Mouse (Mus musculus) heart, embryonic 14.5 days (tissue): Measurements from ENCODE around the gene Gm9887. TPM values are rescaled to one million over a fixed set of nuclear protein-coding genes. Genes with fewer than 3 reads are reported as not detected.

Experiments used
- ATAC-seq: fragments of 200-750 bp; cut with Nextera tagmentation; 2 replicates; pipeline ENCODE4 v1.8.0; 2017; ENCODE audit warnings: low read depth, moderate TSS enrichment; ENCODE audit not compliant: insufficient number of reproducible peaks, insufficient read depth, low FRiP score
- H3K27ac ChIP-seq, 2 experiments: fragments of 200-500 bp in 1 of 2; fragments of 300-500 bp in 1 of 2; sonication (generic) in 1 of 2; replicated peaks in 1 of 2; 2 replicates each; pipeline ENCODE4 v1.5.1; 2012 to 2014; ENCODE audit warnings: low read depth in 2 of 2, low read length in 2 of 2, control low read depth in 1 of 2, mild to moderate bottlenecking in 1 of 2, mixed read lengths in 1 of 2; ENCODE audit not compliant: control insufficient read depth in 1 of 2, insufficient read depth in 1 of 2
- H3K27me3 ChIP-seq: fragments of 300-500 bp; sonication (generic); 2 replicates; pipeline ENCODE4 v1.6.1; 2014; ENCODE audit warnings: mild to moderate bottlenecking, low read length, control low read depth; ENCODE audit not compliant: control insufficient read depth, insufficient read depth
- H3K36me3 ChIP-seq: fragments of 300-500 bp; sonication (generic); 2 replicates; pipeline ENCODE4 v1.6.1; 2014; ENCODE audit warnings: mild to moderate bottlenecking, control low read depth, low read length, mixed read lengths; ENCODE audit not compliant: control insufficient read depth, insufficient read depth
- H3K4me1 ChIP-seq, 2 experiments: fragments of 200-500 bp in 1 of 2; fragments of 300-500 bp in 1 of 2; sonication (generic) in 1 of 2; 2 replicates each; pipeline ENCODE4 v1.6.1; 2012 to 2014; ENCODE audit warnings: low read length in 2 of 2, control low read depth in 1 of 2, mixed read lengths in 1 of 2; ENCODE audit not compliant: control insufficient read depth in 2 of 2, insufficient read depth in 2 of 2
- H3K4me2 ChIP-seq: fragments of 300-500 bp; sonication (generic); 2 replicates; pipeline ENCODE4 v1.6.1; 2014; ENCODE audit warnings: mild to moderate bottlenecking, low read length
- H3K4me3 ChIP-seq, 2 experiments: fragments of 200-500 bp in 1 of 2; fragments of 300-500 bp in 1 of 2; sonication (generic) in 1 of 2; 2 replicates each; pipeline ENCODE4 v1.5.1; 2012 to 2014; ENCODE audit warnings: low read length in 2 of 2, mild to moderate bottlenecking in 2 of 2, control low read depth in 1 of 2, low read depth in 1 of 2, moderate library complexity in 1 of 2; ENCODE audit not compliant: control insufficient read depth in 1 of 2, insufficient read depth in 1 of 2
- H3K9ac ChIP-seq: fragments of 300-500 bp; sonication (generic); 2 replicates; pipeline ENCODE4 v1.6.1; 2014; ENCODE audit warnings: mild to moderate bottlenecking, low read length
- H3K9me3 ChIP-seq: fragments of 300-500 bp; sonication (generic); 2 replicates; pipeline ENCODE4 v1.6.1; 2016; ENCODE audit warnings: low read length, control low read depth; ENCODE audit not compliant: control insufficient read depth
- WGBS: fragments of 180-500 bp; shearing (Covaris S2); extraction: QIAGEN DNeasy Blood & Tissue Kit; methylation state at CpG from one replicate; pipeline ENCODE4 v1.1.7; 2014; 5-methylcytosine and 5-hydroxymethylcytosine counted together
- polyA plus RNA-seq: library from polyadenylated mRNA; unstranded; fragments of >200 nt; fragmentation: Nextera tagmentation; extraction: Ambion mirVana; gene quantifications from 2 replicates; pipeline ENCODE4 v1.2.1, GENCODE M21; 2014

Gene Gm9887
- polyA plus RNA-seq, 1 experiment from 2014 or later, result 1.7 TPM

DNA sequence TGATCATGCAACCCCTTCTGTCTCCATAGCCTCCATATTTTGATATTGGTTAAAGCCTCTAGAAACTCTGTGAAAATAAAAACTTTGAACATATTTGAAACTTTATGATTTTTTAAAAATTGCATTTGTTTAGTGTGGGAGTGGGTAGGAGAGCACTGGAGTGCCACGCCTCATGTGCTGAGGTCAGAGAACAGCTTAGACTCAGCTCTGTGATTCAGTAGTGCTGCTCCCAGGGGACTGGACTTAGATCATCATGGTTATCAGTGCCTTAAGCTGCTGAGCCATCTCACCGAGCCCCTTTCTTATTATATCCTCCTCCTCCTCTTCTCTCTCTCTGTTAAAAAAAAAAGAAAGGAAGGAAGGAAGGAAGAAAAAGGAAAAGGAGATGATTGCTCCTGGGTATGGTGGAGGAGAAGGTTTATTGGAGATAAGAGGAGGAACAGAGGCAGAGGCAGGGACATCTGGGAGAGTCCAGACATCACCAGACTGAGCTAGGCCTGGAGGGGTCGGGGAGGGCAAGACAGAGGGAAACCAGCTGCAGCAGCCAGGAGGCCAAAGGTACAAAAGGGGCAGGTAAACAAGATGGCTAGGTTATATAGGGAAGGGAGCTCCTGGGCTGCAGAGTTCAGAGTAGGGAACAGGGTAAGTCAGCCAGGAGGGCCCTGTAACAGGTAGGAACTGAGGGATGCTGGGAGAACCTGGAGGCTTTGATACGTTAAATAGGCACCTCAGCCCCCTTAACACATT, 42.7 kb upstream of the Gm9887 start:
- no peak overlapping the region for H3K27ac ChIP-seq
- H3K27me3 ChIP-seq, result no peaks in the 10 kb centered on the region
- H3K4me2 ChIP-seq, result no peak overlapping the region
- no peaks in the 10 kb centered on the region for H3K9me3 ChIP-seq
- WGBS, result 51% methylated on average over 4 of the region's 4 CpGs
- H3K4me3 ChIP-seq, result no peak overlapping the region
- no peak overlapping the region for H3K9ac ChIP-seq
- H3K4me1 ChIP-seq, result no peaks in the 10 kb centered on the region
- H3K36me3 ChIP-seq, result no peaks in the 10 kb centered on the region
- no peak for ATAC-seq

- Histone ChIP-seq H3K4me1 (no peaks in the 10 kb centered on the region), H3K36me3 (no peaks in the 10 kb centered on the region), H3K27ac (no peak overlapping the region), H3K4me3 (no peak overlapping the region), H3K27me3 (no peaks in the 10 kb centered on the region), H3K4me2 (no peak overlapping the region), H3K9ac (no peak overlapping the region), H3K9me3 (no peaks in the 10 kb centered on the region)
- WGBS, result 75% methylated on average over 3 of the region's 3 CpGs
- no peak for ATAC-seq
These were observed 41.0 kb upstream of the Gm9887 start for GRCm38 (mm10) chr12:69413303-69413702.

GRCm38 (mm10) chr12:69411936-69412335, 39.7 kb upstream of the Gm9887 start:
- Histone ChIP-seq H3K9ac (no peak overlapping the region), H3K4me3 (no peak overlapping the region), H3K27me3 (no peaks in the 10 kb centered on the region), H3K4me2 (no peak overlapping the region), H3K27ac (no peak overlapping the region), H3K36me3 (no peaks in the 10 kb centered on the region), H3K9me3 (no peaks in the 10 kb centered on the region), H3K4me1 (no peaks in the 10 kb centered on the region)
- WGBS, result 38% methylated on average over 4 of the region's 4 CpGs
- no peak for ATAC-seq

DNA sequence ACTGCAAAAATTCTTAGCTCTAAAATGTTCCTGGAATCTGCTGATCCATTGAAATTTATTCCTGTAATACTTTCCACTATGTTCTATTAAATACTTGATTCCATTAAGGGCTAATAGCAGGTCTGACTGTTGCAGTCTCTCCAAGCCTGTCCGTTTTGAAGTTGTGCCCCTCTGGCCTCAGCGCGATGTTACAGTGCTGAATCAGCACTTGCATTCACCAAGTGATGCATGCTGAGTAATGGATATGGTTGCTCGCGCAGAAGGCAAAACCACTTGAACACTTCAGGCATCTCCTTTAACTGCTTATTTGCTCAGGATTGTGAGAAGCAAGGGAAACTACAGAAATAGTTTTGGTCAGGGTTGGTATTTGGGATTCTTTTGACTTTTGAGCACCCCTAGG, 38.5 kb upstream of the Gm9887 start:
- no peak overlapping the region for H3K4me2 ChIP-seq
- no peak overlapping the region for H3K4me3 ChIP-seq
- H3K27ac ChIP-seq, result no peak overlapping the region
- no peaks in the 10 kb centered on the region for H3K4me1 ChIP-seq
- no peaks in the 10 kb centered on the region for H3K36me3 ChIP-seq
- WGBS, result 66% methylated on average over 5 of the region's 5 CpGs
- H3K27me3 ChIP-seq, result no peaks in the 10 kb centered on the region
- H3K9ac ChIP-seq, result no peak overlapping the region
- H3K9me3 ChIP-seq, result no peaks in the 10 kb centered on the region
- ATAC-seq, result no peak

- no peak overlapping the region for H3K27ac ChIP-seq
- no peak overlapping the region for H3K4me2 ChIP-seq
- 90% methylated on average over 13 of the region's 13 CpGs for WGBS
- H3K9me3 ChIP-seq, result no peaks in the 10 kb centered on the region
- ATAC-seq, result no peak
- H3K36me3 ChIP-seq, result no peaks in the 10 kb centered on the region
- no peak overlapping the region for H3K9ac ChIP-seq
- no peak overlapping the region for H3K4me3 ChIP-seq
- no peaks in the 10 kb centered on the region for H3K27me3 ChIP-seq
- peaks cover 4% of the 10 kb centered on the region in 2 experiments; a peak in 2 of 4 replicates for H3K4me1 ChIP-seq
These were observed 30.4 kb upstream of the Gm9887 start for GRCm38 (mm10) chr12:69402594-69403167.

- H3K9me3 ChIP-seq, result no peaks in the 10 kb centered on the region
These were observed 29.8 kb upstream of the Gm9887 start for GRCm38 (mm10) chr12:69402100-69402499.

DNA sequence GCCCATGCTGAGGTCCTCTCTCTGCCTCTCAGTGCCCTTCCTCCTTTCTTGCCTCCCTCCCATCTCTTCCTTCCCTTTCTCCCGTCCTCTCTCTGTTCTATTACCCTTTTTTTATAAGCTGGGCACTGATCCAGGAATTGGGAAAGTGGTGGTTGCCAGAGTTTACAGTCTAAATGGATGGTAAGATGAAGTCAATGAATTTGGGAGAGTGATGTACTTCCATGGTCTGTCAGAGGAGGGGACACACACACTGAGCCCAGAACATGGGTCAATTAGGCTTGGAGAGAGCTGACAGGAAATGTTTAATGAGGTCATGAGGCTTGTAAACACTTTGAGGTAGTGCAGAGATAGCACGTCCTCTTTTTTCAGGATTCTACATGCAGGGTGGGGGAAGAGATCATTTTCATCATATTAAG, 28.6 kb upstream of the Gm9887 start:
- Histone ChIP-seq H3K36me3 (no peaks in the 10 kb centered on the region), H3K27ac (no peak overlapping the region), H3K4me2 (no peak overlapping the region), H3K4me3 (no peak overlapping the region), H3K9me3 (no peaks in the 10 kb centered on the region), H3K27me3 (no peaks in the 10 kb centered on the region), H3K4me1 (peaks cover 4% of the 10 kb centered on the region in 2 experiments; a peak in 2 of 4 replicates), H3K9ac (no peak overlapping the region)
- 30% methylated on average over 2 of the region's 2 CpGs for WGBS
- no peak for ATAC-seq

More at GRCm38 (mm10) chr12:69402100-69402499, 29.8 kb upstream of the Gm9887 start:
- Histone ChIP-seq H3K27me3 (no peaks in the 10 kb centered on the region), H3K27ac (no peak overlapping the region), H3K4me1 (peaks cover 4% of the 10 kb centered on the region in 2 experiments; a peak in 2 of 4 replicates), H3K4me2 (no peak overlapping the region), H3K4me3 (no peak overlapping the region), H3K36me3 (no peaks in the 10 kb centered on the region), H3K9ac (no peak overlapping the region)
- 47% methylated on average over 9 of the region's 9 CpGs for WGBS
- ATAC-seq, result no peak
